Mouse (Mus musculus) heart, postnatal 0 days (tissue): ENCODE measurements around the gene Sprr2e.

Source experiments
- CTCF ChIP-seq: IDR thresholded peaks from 2 replicates; pipeline ENCODE4 v1.5.1; 2016; ENCODE audit warnings: antibody characterized with exemption, control low read depth, low read depth
- EP300 ChIP-seq: IDR thresholded peaks from 2 replicates; pipeline ENCODE4 v1.6.1; 2016; ENCODE audit warnings: antibody characterized with exemption, low read depth

GRCm38 (mm10) chr3:92351843-92352242 is at the start of gene Sprr2e:
- no peak for TF ChIP-seq CTCF
- no peak for TF ChIP-seq EP300
